Mouse (Mus musculus): ENCODE results near the gene Olfr358.

Gene Olfr358

DNA sequence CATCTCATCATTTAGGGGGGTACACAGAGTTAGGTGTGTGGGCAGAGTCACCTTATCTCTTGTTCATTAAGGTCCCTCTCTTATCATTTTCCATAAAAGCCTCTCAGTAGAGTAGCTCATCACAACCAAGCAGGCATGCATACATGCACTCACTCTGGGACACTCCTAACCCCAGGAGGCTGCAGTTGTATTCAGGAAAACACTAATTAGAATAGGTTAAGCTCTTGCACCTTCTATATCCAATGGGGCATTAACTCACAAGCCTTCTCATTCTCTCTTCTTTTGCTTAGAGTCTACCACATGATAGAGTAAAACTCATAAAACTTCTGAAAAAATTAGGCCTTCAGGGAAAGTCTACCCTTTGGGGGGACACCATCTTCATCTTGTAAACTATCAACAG is at the start of gene Olfr358:
Gene Olfr358 (minus strand): TSS at position 101 of the 400 bp plus-strand sequence.
- DNase-seq (ENCODE audit: inconsistent age in 2 of 2, low spot score in 1 of 2) = no peak

DNA sequence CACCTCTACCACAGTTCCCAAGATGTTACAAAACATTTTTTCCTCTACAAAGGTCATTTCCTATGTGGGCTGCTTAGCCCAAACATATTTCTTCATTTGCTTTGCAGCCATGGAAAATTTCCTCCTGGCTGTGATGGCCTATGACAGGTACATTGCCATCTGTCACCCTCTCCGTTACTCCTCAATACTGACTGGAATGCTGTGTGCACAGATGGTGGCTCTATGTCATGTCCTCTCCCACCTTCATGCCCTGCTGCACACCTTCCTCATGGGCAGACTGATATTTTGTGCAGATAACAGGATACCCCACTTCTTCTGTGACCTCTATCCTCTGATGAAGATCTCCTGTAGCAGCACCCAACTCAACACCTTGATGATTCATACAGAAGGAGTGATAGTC is 12.1 kb downstream of the Olfr358 start:
- no peak for DNase-seq (ENCODE audit: inconsistent age in 2 of 2, low spot score in 1 of 2)

DNA sequence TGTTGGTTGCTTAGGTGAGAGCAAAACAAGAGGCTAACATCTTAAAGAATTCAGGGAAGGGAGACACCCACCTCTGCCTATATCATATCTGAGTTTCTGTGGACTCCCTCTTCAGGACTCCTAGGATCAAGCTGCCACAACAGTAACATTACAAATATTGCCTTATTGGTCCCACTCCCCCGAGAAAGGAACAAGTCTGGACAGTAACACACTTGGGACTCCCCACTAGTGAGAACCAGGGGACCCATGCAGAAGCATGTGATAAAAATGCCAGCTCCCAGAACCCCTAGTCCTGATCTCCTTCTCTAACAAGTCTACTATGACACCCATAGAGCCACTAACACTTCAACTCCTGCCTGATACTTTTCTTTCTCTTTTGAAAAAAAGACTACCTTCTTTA is 15.6 kb downstream of the Olfr358 start, which contains the start of gene Olfr357:
Gene Olfr357 (plus strand): TSS at position 301 of the 400 bp plus-strand sequence.
- DNase-seq (ENCODE audit: inconsistent age in 2 of 2, low spot score in 1 of 2) = no peak

Measured in adrenal gland, adult (tissue).